In genomic region chr2:181768451-181768850, GRCm38 (mm10) we compare ENCODE assay signal across 15 mouse cellular contexts. TPM values are rescaled to one million over a fixed set of nuclear protein-coding genes. Genes with fewer than 3 reads are reported as not detected.
A peak's percentile ranks its signal among the peaks of the same experiment; 100 is the strongest.
DNase-seq lines count a peak whose midpoint lies in the region; ATAC-seq lines count a peak whose summit lies in the region.
"Had no signal": no experiment of that assay in that cellular context is flagged by ENCODE, and none has a peak within 500 bp of the region (broad histone marks: within the 10 kb centered on the region; RNA-seq: fewer than 3 reads in every experiment).

No protein-coding gene starts in this region.

- no peak overlapping the region for H3K27ac ChIP-seq in embryonic facial prominence, embryonic 12.5 days
- H3K27ac ChIP-seq in forebrain, embryonic 14.5 days (ENCODE audit: low read depth, low read length): no peak overlapping the region
- peak overlapping the region; percentile 34; the same call in 1 of the 2 replicates for H3K27ac ChIP-seq in hindbrain, embryonic 16.5 days (ENCODE audit: low read depth, low read length)
- no peak overlapping the region for H3K27ac ChIP-seq in neural tube, embryonic 12.5 days
- H3K27ac ChIP-seq: embryonic facial prominence, embryonic 15.5 days; kidney, postnatal 0 days; liver, embryonic 13.5 days had no signal

- 0 out of 2 replicates have a peak, but pooled peaks cover 5% of the 10 kb centered on the region for H3K4me1 ChIP-seq in embryonic facial prominence, embryonic 12.5 days
- peaks cover 44% of the 10 kb centered on the region for H3K4me1 ChIP-seq in forebrain, embryonic 14.5 days (ENCODE audit: control insufficient read depth, insufficient read depth, low read length)
- peaks cover 39% of the 10 kb centered on the region for H3K4me1 ChIP-seq in hindbrain, embryonic 16.5 days (ENCODE audit: control insufficient read depth, insufficient read depth, low read depth, low read length)
- peaks cover 46% of the 10 kb centered on the region for H3K4me1 ChIP-seq in neural tube, embryonic 12.5 days
- H3K4me1 ChIP-seq: liver, embryonic 13.5 days had no signal

- H3K4me3 ChIP-seq in embryonic facial prominence, embryonic 12.5 days: no peak overlapping the region
- peak overlapping the region; percentile 44 for H3K4me3 ChIP-seq in forebrain, embryonic 14.5 days (ENCODE audit: low read depth, low read length)
- peak overlapping the region; percentile 52 for H3K4me3 ChIP-seq in hindbrain, embryonic 16.5 days (ENCODE audit: low read length)
- peak overlapping the region; percentile 49 for H3K4me3 ChIP-seq in neural tube, embryonic 12.5 days
- H3K4me3 ChIP-seq: embryonic facial prominence, embryonic 15.5 days; liver, embryonic 13.5 days had no signal

- H3K27me3 ChIP-seq in embryonic facial prominence, embryonic 12.5 days: no peaks in the 10 kb centered on the region
- H3K27me3 ChIP-seq in forebrain, embryonic 14.5 days (replicated peaks; ENCODE audit: control insufficient read depth, insufficient read depth, low read length): no peaks in the 10 kb centered on the region
- no peaks in the 10 kb centered on the region for H3K27me3 ChIP-seq in hindbrain, embryonic 16.5 days (replicated peaks; ENCODE audit: control insufficient read depth, insufficient read depth, low read length)
- no peaks in the 10 kb centered on the region for H3K27me3 ChIP-seq in neural tube, embryonic 12.5 days (replicated peaks)

- DNase-seq in forebrain, embryonic 14.5 days (ENCODE audit: low spot score): no peak
- DNase-seq in embryo, embryonic 9.5 days (ENCODE audit: extremely low spot score): no peak
- no peak for DNase-seq in heart, adult 18-20 months
- DNase-seq in left cerebral cortex, postnatal 14 days (ENCODE audit: low spot score in 2 of 2): no peak
- DNase-seq: left cerebral cortex, postnatal 4 days; liver, embryonic 13.5 days; lung, postnatal 10 days; right cerebral cortex, postnatal 4 days; thymus, postnatal 14 days had no signal

- intact Hi-C loops in left cerebral cortex, postnatal 14 days (cut with DNase I): no loop called here

- no peaks in the 10 kb centered on the region for H3K9me3 ChIP-seq in embryonic facial prominence, embryonic 12.5 days
- H3K9me3 ChIP-seq in forebrain, embryonic 14.5 days (replicated peaks; ENCODE audit: control insufficient read depth, low read length): no peaks in the 10 kb centered on the region
- H3K9me3 ChIP-seq in hindbrain, embryonic 16.5 days (ENCODE audit: control insufficient read depth, low read length): no peaks in the 10 kb centered on the region
- H3K9me3 ChIP-seq in neural tube, embryonic 12.5 days: no peaks in the 10 kb centered on the region
- H3K9me3 ChIP-seq: embryonic facial prominence, embryonic 15.5 days; liver, embryonic 13.5 days had no signal

- H3K9ac ChIP-seq in embryonic facial prominence, embryonic 12.5 days: no peak overlapping the region
- H3K9ac ChIP-seq in forebrain, embryonic 14.5 days (ENCODE audit: low read length): peak overlapping the region; percentile 65
- peak overlapping the region; percentile 43 for H3K9ac ChIP-seq in hindbrain, embryonic 16.5 days (ENCODE audit: low read depth, low read length)
- peak overlapping the region; percentile 70 for H3K9ac ChIP-seq in neural tube, embryonic 12.5 days
- H3K9ac ChIP-seq: embryonic facial prominence, embryonic 15.5 days; liver, embryonic 13.5 days had no signal

- 0 out of 2 replicates have a peak overlapping the region, but pooled peaks have one; percentile 3 for H3K4me2 ChIP-seq in embryonic facial prominence, embryonic 12.5 days (replicated peaks)
- peak overlapping the region; percentile 70 for H3K4me2 ChIP-seq in forebrain, embryonic 14.5 days (ENCODE audit: low read length)
- H3K4me2 ChIP-seq in hindbrain, embryonic 16.5 days (ENCODE audit: low read length): peak overlapping the region; percentile 71
- peak overlapping the region; percentile 75 for H3K4me2 ChIP-seq in neural tube, embryonic 12.5 days (replicated peaks)
- H3K4me2 ChIP-seq: embryonic facial prominence, embryonic 15.5 days; liver, embryonic 13.5 days had no signal

- ATAC-seq in embryonic facial prominence, embryonic 12.5 days (ENCODE audit: insufficient number of reproducible peaks, insufficient read depth, low FRiP score, low TSS enrichment): no peak
- no peak for ATAC-seq in forebrain, embryonic 14.5 days
- no peak for ATAC-seq in hindbrain, embryonic 16.5 days
- ATAC-seq in neural tube, embryonic 12.5 days (ENCODE audit: low FRiP score, low read depth): no peak

- no peaks in the 10 kb centered on the region for H3K36me3 ChIP-seq in embryonic facial prominence, embryonic 12.5 days
- H3K36me3 ChIP-seq in forebrain, embryonic 14.5 days (ENCODE audit: control insufficient read depth, insufficient read depth, low read length): no peaks in the 10 kb centered on the region
- no peaks in the 10 kb centered on the region for H3K36me3 ChIP-seq in hindbrain, embryonic 16.5 days (ENCODE audit: control insufficient read depth, insufficient read depth, low read length)
- no peaks in the 10 kb centered on the region for H3K36me3 ChIP-seq in neural tube, embryonic 12.5 days
- H3K36me3 ChIP-seq: embryonic facial prominence, embryonic 15.5 days; liver, embryonic 13.5 days had no signal

RNA-seq across cellular contexts. Expression of gene Myt1, which starts 5.3 kb away (rescaled TPM):
- 6.0 and 6.7 TPM in 2 replicates for polyA plus RNA-seq in embryonic facial prominence, embryonic 12.5 days (2016; fragmentation: Nextera tagmentation; extraction: Ambion mirVana)
- polyA plus RNA-seq in forebrain, embryonic 14.5 days (2014; fragmentation: Nextera tagmentation; extraction: Ambion mirVana): 22.3 and 23.5 TPM in 2 replicates
- polyA plus RNA-seq in hindbrain, embryonic 16.5 days (2015; fragmentation: Nextera tagmentation; extraction: Ambion mirVana): 11.0 and 12.9 TPM in 2 replicates
- polyA plus RNA-seq in neural tube, embryonic 12.5 days (2016; fragmentation: Nextera tagmentation; extraction: Ambion mirVana): 70.4 and 79.3 TPM in 2 replicates
- not detected for total RNA-seq in heart, adult 18-20 months (2021)
- 10 to 100 TPM; 20.4 to 21.3 TPM for total RNA-seq in left cerebral cortex, postnatal 14 days (2021)
- polyA plus RNA-seq: gonadal fat pad, adult 2 months; kidney, postnatal 0 days; liver, embryonic 13.5 days had no signal

RNA-seq across cellular contexts. Expression of gene Oprl1, which starts 53.6 kb away (rescaled TPM):
- polyA plus RNA-seq in embryonic facial prominence, embryonic 12.5 days (2016; fragmentation: Nextera tagmentation; extraction: Ambion mirVana): 5.2 and 5.6 TPM in 2 replicates
- 66.8 and 67.5 TPM in 2 replicates for polyA plus RNA-seq in forebrain, embryonic 14.5 days (2014; fragmentation: Nextera tagmentation; extraction: Ambion mirVana)
- polyA plus RNA-seq in hindbrain, embryonic 16.5 days (2015; fragmentation: Nextera tagmentation; extraction: Ambion mirVana): 93.8 and 96.3 TPM in 2 replicates
- 36.4 and 39.6 TPM in 2 replicates for polyA plus RNA-seq in neural tube, embryonic 12.5 days (2016; fragmentation: Nextera tagmentation; extraction: Ambion mirVana)
- not detected for total RNA-seq in heart, adult 18-20 months (2021)
- total RNA-seq in left cerebral cortex, postnatal 14 days (2021): 10 to 100 TPM; 64.5 to 65.5 TPM

Comparison
In these comparisons a context has a peak if more than half of its experiments do, and no peak if none do; other contexts are left out.
1. H3K4me2 ChIP-seq: peak in every context shown above with its lines; median percentile 75 in neural tube, embryonic 12.5 days; 71 in hindbrain, embryonic 16.5 days; 70 in forebrain, embryonic 14.5 days; 3 in embryonic facial prominence, embryonic 12.5 days.